Mouse (Mus musculus) heart, postnatal 0 days (tissue): ENCODE results near the gene Arfip2. TPM values are rescaled to one million over a fixed set of nuclear protein-coding genes. Genes with fewer than 3 reads are reported as not detected.

Experiments
- ATAC-seq: fragments of 200-750 bp; cut with Nextera tagmentation; 2 replicates; pipeline ENCODE4 v1.8.0; 2017; ENCODE audit warnings: low read depth, moderate number of reproducible peaks, moderate library complexity; ENCODE audit not compliant: insufficient read depth
- DNase-seq: peaks from one replicate; pipeline ENCODE4 v3.0.0-alpha.2; 2016; ENCODE audit warnings: low spot score
- H3K27ac ChIP-seq: fragments of 300-500 bp; sonication (generic); 2 replicates; pipeline ENCODE4 v1.5.1; 2014; ENCODE audit warnings: low read depth, mild to moderate bottlenecking
- H3K27me3 ChIP-seq: fragments of 300-500 bp; sonication (generic); 2 replicates; pipeline ENCODE4 v1.6.1; 2014; ENCODE audit warnings: low read length, mixed read lengths; ENCODE audit not compliant: control insufficient read depth, insufficient read depth
- H3K36me3 ChIP-seq: fragments of 300-500 bp; sonication (generic); replicated peaks from 2 replicates; pipeline ENCODE4 v1.6.1; 2014; ENCODE audit warnings: low read length, mixed read lengths; ENCODE audit not compliant: control insufficient read depth, insufficient read depth
- H3K4me1 ChIP-seq: fragments of 300-500 bp; sonication (generic); 2 replicates; pipeline ENCODE4 v1.6.1; 2014; ENCODE audit warnings: antibody characterized with exemption; ENCODE audit not compliant: control insufficient read depth, insufficient read depth
- H3K4me2 ChIP-seq: fragments of 300-500 bp; sonication (generic); 2 replicates; pipeline ENCODE4 v1.6.1; 2014; ENCODE audit warnings: low read depth, mild to moderate bottlenecking, low read length, moderate library complexity
- H3K4me3 ChIP-seq: fragments of 300-500 bp; sonication (generic); 2 replicates; pipeline ENCODE4 v1.5.1; 2014; ENCODE audit warnings: low read depth, low read length
- H3K9ac ChIP-seq: fragments of 300-500 bp; sonication (generic); replicated peaks from 2 replicates; pipeline ENCODE4 v1.6.1; 2014; ENCODE audit warnings: low read depth, low read length, mixed read lengths
- H3K9me3 ChIP-seq: fragments of 300-500 bp; sonication (generic); replicated peaks from 2 replicates; pipeline ENCODE4 v1.6.1; 2016; ENCODE audit warnings: low read length; ENCODE audit not compliant: control insufficient read depth
- CTCF ChIP-seq: IDR thresholded peaks from 2 replicates; pipeline ENCODE4 v1.5.1; 2016; ENCODE audit warnings: antibody characterized with exemption, control low read depth, low read depth
- EP300 ChIP-seq: IDR thresholded peaks from 2 replicates; pipeline ENCODE4 v1.6.1; 2016; ENCODE audit warnings: antibody characterized with exemption, low read depth
- WGBS: fragments of 180-500 bp; shearing (Covaris S2); extraction: QIAGEN DNeasy Blood & Tissue Kit; methylation state at CpG from one replicate; pipeline ENCODE4 v1.1.7; 2014; 5-methylcytosine and 5-hydroxymethylcytosine counted together
- polyA plus RNA-seq: library from polyadenylated mRNA; unstranded; fragments of >200 nt; fragmentation: Nextera tagmentation; extraction: Ambion mirVana; gene quantifications from 2 replicates; pipeline ENCODE4 v1.2.1, GENCODE M21; 2015
- total RNA-seq: library from RNA; depleted of rRNA; stranded (reverse); fragments of >200 nt; gene quantifications from 2 replicates; pipeline ENCODE4 v1.2.3, GENCODE M21; 2014; ENCODE audit warnings: low replicate concordance

Arfip2 gene
- total and polyA plus RNA-seq, 2 experiments from 2014 or later, result 31.7 to 80.4 TPM

DNA sequence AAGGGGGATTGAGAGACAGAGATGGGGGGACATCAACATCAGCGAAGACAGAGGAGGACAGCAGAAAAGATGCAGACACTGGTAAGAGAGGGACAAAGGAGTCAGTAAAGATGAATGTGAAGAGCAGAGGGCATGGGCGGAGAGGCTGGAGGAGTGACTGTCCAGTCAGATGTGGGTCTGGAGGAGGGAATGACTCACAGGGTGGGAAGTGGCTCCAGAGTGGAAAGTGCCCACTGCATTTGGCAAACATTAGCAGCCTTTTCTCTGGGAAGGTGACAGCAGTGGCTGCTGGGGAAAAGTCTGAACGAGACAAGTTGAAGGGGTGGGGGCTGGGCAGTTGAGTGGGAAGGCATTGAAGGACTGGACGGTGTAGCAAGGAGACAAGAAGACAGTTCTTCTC, 19.2 kb downstream of the Arfip2 start:
- 0 out of 2 replicates have a peak, but pooled peaks have one; percentile 10 for ATAC-seq
- no peak overlapping the region for H3K27ac ChIP-seq
- WGBS, result 64% methylated on average over 4 of the region's 4 CpGs

DNA sequence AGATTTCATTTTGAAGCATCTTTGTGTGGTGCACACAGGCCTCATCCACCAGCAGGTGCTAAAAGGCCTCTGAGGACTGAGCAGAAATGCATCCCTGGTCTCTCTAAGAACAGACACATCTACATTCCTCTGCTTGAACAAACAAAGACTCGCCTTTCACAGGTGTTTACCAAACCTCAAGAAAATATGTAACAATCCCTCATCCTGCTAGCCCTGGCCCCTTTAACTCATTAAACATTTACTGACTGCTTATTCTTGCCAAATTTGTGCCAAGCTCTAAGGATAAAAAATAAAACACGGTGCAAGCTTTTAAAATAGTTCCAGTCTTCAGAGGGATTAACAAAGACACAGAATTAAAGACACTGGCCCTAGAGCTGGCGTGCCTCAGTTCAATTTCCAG, 20.5 kb downstream of the Arfip2 start:
- H3K27ac ChIP-seq, result no peak overlapping the region
- no peaks in the 10 kb centered on the region for H3K9me3 ChIP-seq
- H3K9ac ChIP-seq, result no peak overlapping the region
- H3K36me3 ChIP-seq, result peaks cover 83% of the 10 kb centered on the region
- no peak for DNase-seq
- H3K4me2 ChIP-seq, result no peak overlapping the region
- H3K4me3 ChIP-seq, result no peak overlapping the region
- 0 out of 2 replicates have a peak, but pooled peaks cover 7% of the 10 kb centered on the region for H3K4me1 ChIP-seq
- no peaks in the 10 kb centered on the region for H3K27me3 ChIP-seq
- ATAC-seq, result no peak
- whole genome bisulfite sequencing, result 88% methylated on average over 3 of the region's 3 CpGs
- TF ChIP-seq CTCF (no peak), EP300 (no peak)

More for the DNA sequence above, 19.2 kb downstream of the Arfip2 start:
- Histone ChIP-seq H3K36me3 (peaks cover 78% of the 10 kb centered on the region), H3K4me1 (0 out of 2 replicates have a peak, but pooled peaks cover under 1% of the 10 kb centered on the region), H3K4me2 (no peak overlapping the region), H3K9ac (no peak overlapping the region), H3K9me3 (no peaks in the 10 kb centered on the region), H3K27me3 (no peaks in the 10 kb centered on the region), H3K4me3 (no peak overlapping the region)
- no peak for TF ChIP-seq CTCF
- no peak for TF ChIP-seq EP300
- no peak for DNase-seq

DNA sequence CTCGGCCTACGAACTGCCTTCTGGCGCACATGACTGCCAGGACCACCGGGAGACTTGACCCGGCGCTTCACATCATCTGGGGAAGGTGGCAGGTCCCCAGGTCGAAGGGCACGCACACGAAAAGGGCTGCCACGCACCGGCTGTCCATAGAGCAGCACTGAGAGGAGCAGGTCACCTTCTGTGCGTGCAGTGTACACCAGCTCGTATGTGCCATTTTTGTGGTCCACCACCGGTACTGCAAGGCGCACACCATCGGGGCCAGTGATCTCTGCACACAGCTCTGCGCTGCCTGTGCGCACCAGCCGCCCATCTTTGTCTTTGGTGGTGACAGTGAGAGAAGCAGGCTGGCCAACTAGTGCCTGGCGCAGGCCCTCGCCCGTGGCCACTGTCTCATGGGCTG, 22.4 kb downstream of the Arfip2 start:
- no peak for TF ChIP-seq EP300
- TF ChIP-seq CTCF, result no peak
- Histone ChIP-seq H3K4me1 (0 out of 2 replicates have a peak, but pooled peaks cover 7% of the 10 kb centered on the region), H3K27ac (no peak overlapping the region), H3K9me3 (no peaks in the 10 kb centered on the region), H3K36me3 (peaks cover 84% of the 10 kb centered on the region), H3K4me2 (no peak overlapping the region), H3K4me3 (no peak overlapping the region), H3K9ac (no peak overlapping the region), H3K27me3 (no peaks in the 10 kb centered on the region)
- WGBS, result 95% methylated on average over 22 of the region's 22 CpGs
- no peak for DNase-seq
- no peak for ATAC-seq

DNA sequence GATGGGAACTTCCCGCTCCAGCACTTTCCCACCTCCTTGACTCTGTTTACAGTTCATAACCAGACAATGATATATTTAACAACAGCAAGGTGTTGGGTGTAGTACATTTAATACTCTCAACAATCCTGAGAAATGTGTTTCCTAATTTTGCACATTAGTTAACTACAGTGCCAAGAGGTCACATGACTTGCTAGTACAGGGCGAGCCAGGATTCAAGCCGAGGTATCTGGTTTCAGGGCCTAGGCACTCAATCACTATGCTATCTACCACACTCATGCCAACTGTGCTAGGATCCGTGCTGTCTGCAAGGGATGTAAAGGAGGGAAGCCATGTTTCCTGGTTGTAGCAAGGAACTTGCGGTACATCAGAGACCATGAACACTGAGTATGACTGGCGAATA, 23.7 kb downstream of the Arfip2 start:
- TF ChIP-seq EP300 (no peak), CTCF (no peak)
- 0 out of 2 replicates have a peak, but pooled peaks cover 7% of the 10 kb centered on the region for H3K4me1 ChIP-seq

DNA sequence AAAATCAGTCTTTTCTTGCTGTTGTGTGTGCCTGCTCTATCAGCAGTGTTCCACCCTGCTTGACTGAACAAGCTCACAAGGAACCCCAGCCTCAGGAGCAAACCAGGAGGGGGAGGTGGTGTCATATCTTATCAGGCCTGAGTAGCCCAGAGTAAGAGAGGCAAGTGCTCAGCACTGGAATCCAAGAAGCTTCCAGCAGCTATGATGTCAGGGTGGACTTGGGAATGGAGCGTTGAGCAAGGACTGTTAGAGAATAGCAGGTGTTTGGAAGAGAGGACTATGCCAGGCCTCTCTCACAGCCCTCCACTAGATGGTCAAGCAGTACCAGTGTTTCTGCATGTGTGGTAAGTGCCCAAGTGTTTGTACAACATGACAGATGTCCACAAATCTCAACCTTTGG, 24.5 kb downstream of the Arfip2 start:
- DNase-seq, result no peak
- H3K9ac ChIP-seq, result no peak overlapping the region
- peaks cover 92% of the 10 kb centered on the region for H3K36me3 ChIP-seq
- no peaks in the 10 kb centered on the region for H3K27me3 ChIP-seq
- 0 out of 2 replicates have a peak, but pooled peaks cover 7% of the 10 kb centered on the region for H3K4me1 ChIP-seq
- no peak overlapping the region for H3K4me2 ChIP-seq
- H3K27ac ChIP-seq, result no peak overlapping the region
- WGBS, result 48% methylated on average over 1 of the region's 1 CpGs
- H3K9me3 ChIP-seq, result no peaks in the 10 kb centered on the region
- H3K4me3 ChIP-seq, result no peak overlapping the region
- ATAC-seq, result no peak
- TF ChIP-seq CTCF, result no peak
- no peak for TF ChIP-seq EP300

More for the DNA sequence above, 23.7 kb downstream of the Arfip2 start:
- Histone ChIP-seq H3K27me3 (no peaks in the 10 kb centered on the region), H3K9ac (no peak overlapping the region), H3K36me3 (peaks cover 92% of the 10 kb centered on the region), H3K4me2 (no peak overlapping the region), H3K27ac (peak overlapping the region; percentile 15; the same call in 1 of the 2 replicates), H3K4me3 (no peak overlapping the region), H3K9me3 (no peaks in the 10 kb centered on the region)
- ATAC-seq (peak; percentile 71; the same call in 1 of the 2 replicates), DNase-seq (no peak)
- WGBS, result 51% methylated on average over 6 of the region's 6 CpGs

DNA sequence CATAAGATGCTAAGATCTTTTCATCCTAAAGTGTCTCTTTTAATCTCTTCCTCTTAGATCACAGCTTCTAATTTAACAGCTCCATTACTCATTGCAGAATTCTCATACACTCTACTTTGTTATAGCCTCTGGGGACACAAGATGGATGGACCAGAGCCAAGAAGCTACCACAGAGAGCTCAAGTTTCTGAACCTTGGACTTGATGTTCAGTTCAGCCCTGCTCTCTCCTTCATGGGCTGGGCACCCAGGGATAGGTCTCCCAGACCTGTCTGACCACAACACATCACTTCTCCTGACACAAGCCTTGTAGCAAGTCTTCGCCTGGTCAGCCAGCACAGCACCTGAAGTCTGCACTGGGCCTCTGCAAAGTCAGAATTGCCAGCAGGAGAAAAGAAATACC, 25.8 kb downstream of the Arfip2 start:
- Histone ChIP-seq H3K4me2 (no peak overlapping the region), H3K9ac (no peak overlapping the region), H3K4me1 (0 out of 2 replicates have a peak, but pooled peaks cover 7% of the 10 kb centered on the region), H3K27me3 (no peaks in the 10 kb centered on the region), H3K36me3 (peaks cover 95% of the 10 kb centered on the region), H3K4me3 (no peak overlapping the region), H3K9me3 (no peaks in the 10 kb centered on the region), H3K27ac (no peak overlapping the region)
- TF ChIP-seq CTCF, result no peak
- TF ChIP-seq EP300, result no peak
- WGBS, result 100% methylated on average over 1 of the region's 1 CpGs
- ATAC-seq (no peak), DNase-seq (no peak)
